ENCODE assay signal across 9 mouse cellular contexts in genomic region chr13:58808381-58808821, GRCm38 (mm10). TPM values are rescaled to one million over a fixed set of nuclear protein-coding genes. Genes with fewer than 3 reads are reported as not detected.
A peak's percentile ranks its signal among the peaks of the same experiment; 100 is the strongest.
DNase-seq lines count a peak whose midpoint lies in the region; ATAC-seq and TF ChIP-seq lines count a peak whose summit lies in the region.
"Had no signal": no experiment of that assay in that cellular context is flagged by ENCODE, and none has a peak within 500 bp of the region (broad histone marks: within the 10 kb centered on the region; RNA-seq: fewer than 3 reads in every experiment).

No protein-coding gene starts in this region.

- 0 out of 2 replicates have a peak, but pooled peaks have one; percentile 58 for ATAC-seq in kidney, embryonic 15.5 days (replicated peaks; ENCODE audit: low FRiP score)
- ATAC-seq in lung, embryonic 14.5 days (ENCODE audit: insufficient read depth), result peak; percentile 54; the same call in 1 of the 2 replicates

- DNase-seq in kidney, adult 11 months, result no peak
- peak; percentile 63 for DNase-seq in embryo, embryonic 10 days (ENCODE audit: low spot score)
- DNase-seq in gastrocnemius, postnatal 10 days, result peak; percentile 26
- peak; percentile 53 to 67 for DNase-seq in kidney, postnatal 4 days
- peak; percentile 25 for DNase-seq in lung, embryonic 14.5 days
- DNase-seq in retina, postnatal 1 day, result peak; percentile 69
- no peak for DNase-seq in thymus, postnatal 4 days

- H3K27me3 ChIP-seq in kidney, embryonic 15.5 days, result peaks cover 67% of the 10 kb centered on the region
- peaks cover 50% of the 10 kb centered on the region for H3K27me3 ChIP-seq in lung, embryonic 14.5 days (ENCODE audit: insufficient read depth, low read length)

- no peaks in the 10 kb centered on the region for H3K36me3 ChIP-seq in kidney, embryonic 15.5 days
- no peaks in the 10 kb centered on the region for H3K36me3 ChIP-seq in lung, embryonic 14.5 days (ENCODE audit: insufficient read depth)

- H3K4me2 ChIP-seq in kidney, embryonic 15.5 days, result peak overlapping the region; percentile 99
- H3K4me2 ChIP-seq in lung, embryonic 14.5 days, result peak overlapping the region; percentile 98

- TF ChIP-seq CTCF in lung, embryonic 14.5 days (IDR thresholded peaks at IDR 0.05; ENCODE audit: low read depth), result no peak; the same call in 1 of the 2 replicates

- WGBS in kidney, embryonic 15.5 days, result under 1% methylated on average over 32 of the region's 32 CpGs
- WGBS in lung, embryonic 14.5 days, result 0% methylated on average over 30 of the region's 32 CpGs

- H3K4me3 ChIP-seq in kidney, embryonic 15.5 days (replicated peaks), result peak overlapping the region; percentile 53
- peak overlapping the region; percentile 43 for H3K4me3 ChIP-seq in lung, embryonic 14.5 days (ENCODE audit: low read depth, low read length)

- H3K9me3 ChIP-seq in kidney, embryonic 15.5 days (replicated peaks), result no peaks in the 10 kb centered on the region
- no peaks in the 10 kb centered on the region for H3K9me3 ChIP-seq in lung, embryonic 14.5 days (ENCODE audit: low read depth, low read length)

- no peak overlapping the region for H3K27ac ChIP-seq in kidney, embryonic 15.5 days
- H3K27ac ChIP-seq in lung, embryonic 14.5 days (ENCODE audit: low read depth), result no peak overlapping the region

- peak overlapping the region; percentile 48; the same call in 1 of the 2 replicates for H3K9ac ChIP-seq in kidney, embryonic 15.5 days
- no peak overlapping the region; the same call in 1 of the 2 replicates for H3K9ac ChIP-seq in lung, embryonic 14.5 days

- peaks cover 21% of the 10 kb centered on the region for H3K4me1 ChIP-seq in kidney, embryonic 15.5 days
- no peaks in the 10 kb centered on the region for H3K4me1 ChIP-seq in lung, embryonic 14.5 days (ENCODE audit: insufficient read depth)

RNA-seq across cellular contexts. Expression of gene Ntrk2, which starts 2.0 kb away (rescaled TPM):
- 5.7 and 8.6 TPM in 2 replicates for polyA plus RNA-seq in kidney, embryonic 15.5 days (2015; fragmentation: Nextera tagmentation; extraction: Ambion mirVana)
- total RNA-seq in gastrocnemius, postnatal 10 days (2021), result 10 to 100 TPM; 13.0 to 15.1 TPM
- 1.3 and 1.7 TPM in 2 replicates for polyA plus RNA-seq in lung, embryonic 14.5 days (2014; fragmentation: Nextera tagmentation; extraction: Ambion mirVana)
- total RNA-seq: hematopoietic stem cell, adult 5-6 weeks had no signal

Comparison
In these comparisons a context has a peak if more than half of its experiments do, and no peak if none do; other contexts are left out.
1. DNase-seq: peak in embryo, embryonic 10 days (single experiment), gastrocnemius, postnatal 10 days (single experiment), kidney, postnatal 4 days (2 of 2), lung, embryonic 14.5 days (single experiment) and retina, postnatal 1 day (single experiment); none in kidney, adult 11 months (single experiment) and thymus, postnatal 4 days (single experiment).